Mouse (Mus musculus) frontal cortex, postnatal 10 days (tissue): ENCODE measurements at regions not wholly inside any gene's neighbourhood (a gene's known extent, or its start where the extent isn't known, plus 50 kb on each side); places are given as distances from the start of the nearest gene placed in this dataset.

ENCODE experiments used
- DNase-seq, 2 experiments: peaks; one replicate each; pipeline ENCODE4 v3.0.0; 2022; ENCODE audit warnings: low spot score in 2 of 2, mixed read lengths in 1 of 2

GRCm38 (mm10) chr3:16816814-16817213, 810.6 kb upstream of the Gm5150 start:
- DNase-seq, result peak in 1 of 2 experiments; percentile 8

DNA sequence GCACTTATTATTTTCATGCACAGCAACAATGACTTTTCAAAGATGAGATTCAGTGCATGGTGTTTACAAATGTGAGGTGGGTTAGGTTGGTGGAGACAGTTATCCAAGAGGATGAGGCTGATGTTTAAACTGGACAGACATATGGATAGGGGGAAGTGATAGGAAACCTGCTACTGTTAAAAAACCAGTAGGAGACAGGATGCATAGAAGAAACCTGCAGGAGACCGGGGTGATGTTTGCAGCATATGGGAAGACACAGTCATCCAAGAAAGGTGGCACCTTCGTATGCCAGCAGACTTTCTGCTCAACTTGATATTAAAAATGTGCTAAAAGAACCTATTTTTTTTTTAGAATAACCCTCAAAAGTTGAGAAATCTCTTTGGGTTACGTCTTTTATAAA, 809.9 kb upstream of the Gm5150 start:
- DNase-seq, result no peak

DNA sequence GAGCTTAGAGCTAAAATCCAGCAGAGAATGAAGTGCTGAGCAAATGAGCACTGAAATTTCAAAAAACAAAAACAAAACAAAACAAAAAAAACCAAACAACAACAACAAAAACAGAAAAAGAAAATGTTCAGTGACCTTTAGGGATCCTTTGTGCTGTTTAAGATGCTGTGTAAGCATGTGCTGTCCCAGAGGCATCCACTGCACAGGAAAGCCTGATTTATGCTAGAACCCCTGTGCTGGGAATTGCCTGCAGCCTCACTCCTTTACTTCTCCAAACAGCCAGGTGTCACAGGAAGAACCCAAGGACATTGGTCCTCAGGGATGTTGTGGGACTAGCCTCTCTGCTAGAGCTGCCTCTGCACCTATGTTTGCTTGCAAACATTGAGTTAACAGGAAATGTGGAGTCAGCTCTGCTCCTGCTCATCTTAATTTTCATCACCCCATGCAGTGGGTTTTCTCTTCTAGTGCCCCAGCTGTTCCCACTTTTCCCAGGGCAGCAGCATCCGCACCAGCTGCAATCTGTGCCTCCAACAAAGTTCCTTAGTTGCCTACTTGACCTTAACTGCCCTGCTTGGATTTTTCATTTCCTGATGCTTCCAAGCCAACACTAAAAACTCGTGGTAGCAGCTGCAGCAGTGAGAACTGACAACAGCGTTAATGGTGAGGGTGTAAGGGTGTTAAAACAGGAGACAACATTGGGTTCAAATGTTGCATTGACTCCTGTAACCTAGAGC, 804.8 kb upstream of the Gm5150 start:
- no peak for DNase-seq

- DNase-seq, result no peak
Observed at GRCm38 (mm10) chr3:16803603-16804002, 797.4 kb upstream of the Gm5150 start.
